In genomic region chr4:109482701-109483100, GRCm38 (mm10) we compare ENCODE assay signal across 33 mouse cellular contexts. TPM values are rescaled to one million over a fixed set of nuclear protein-coding genes. Genes with fewer than 3 reads are reported as not detected.
DNase-seq lines count a peak whose midpoint lies in the region; ATAC-seq lines count a peak whose summit lies in the region.
"Had no signal": no experiment of that assay in that cellular context is flagged by ENCODE, and none has a peak within 500 bp of the region (broad histone marks: within the 10 kb centered on the region; RNA-seq: fewer than 3 reads in every experiment).

No protein-coding gene starts in this region.

- no peak overlapping the region for H3K27ac ChIP-seq in hindbrain, embryonic 11.5 days (ENCODE audit: low read depth, low read length)
- H3K27ac ChIP-seq: embryonic facial prominence, embryonic 12.5 days; embryonic facial prominence, embryonic 15.5 days; heart, adult 2 months; heart, embryonic 10.5 days; heart, embryonic 13.5 days; hindbrain, embryonic 13.5 days; intestine, embryonic 15.5 days had no signal

- no peak overlapping the region for H3K4me2 ChIP-seq in hindbrain, embryonic 11.5 days (replicated peaks; ENCODE audit: low read depth, low read length)
- H3K4me2 ChIP-seq: embryonic facial prominence, embryonic 12.5 days; embryonic facial prominence, embryonic 15.5 days; heart, embryonic 13.5 days; hindbrain, embryonic 13.5 days; intestine, embryonic 15.5 days had no signal

- no peaks in the 10 kb centered on the region for H3K4me1 ChIP-seq in hindbrain, embryonic 11.5 days (replicated peaks; ENCODE audit: control insufficient read depth, insufficient read depth, low read length)
- H3K4me1 ChIP-seq: heart, embryonic 10.5 days; heart, embryonic 13.5 days; hindbrain, embryonic 13.5 days; intestine, embryonic 15.5 days had no signal

- H3K36me3 ChIP-seq in hindbrain, embryonic 11.5 days (ENCODE audit: control insufficient read depth, insufficient read depth, low read length), result no peaks in the 10 kb centered on the region
- H3K36me3 ChIP-seq: embryonic facial prominence, embryonic 12.5 days; embryonic facial prominence, embryonic 15.5 days; heart, embryonic 10.5 days; heart, embryonic 13.5 days; hindbrain, embryonic 13.5 days; intestine, embryonic 15.5 days had no signal

- intact Hi-C loops in heart, postnatal 10 days (cut with DNase I), result no loop called here

- H3K9ac ChIP-seq in hindbrain, embryonic 11.5 days (ENCODE audit: low read depth, low read length), result no peak overlapping the region
- H3K9ac ChIP-seq: embryonic facial prominence, embryonic 12.5 days; embryonic facial prominence, embryonic 15.5 days; heart, embryonic 13.5 days; hindbrain, embryonic 13.5 days; intestine, embryonic 15.5 days had no signal

- H3K4me3 ChIP-seq in hindbrain, embryonic 11.5 days (ENCODE audit: low read depth, low read length), result no peak overlapping the region
- H3K4me3 ChIP-seq: embryonic facial prominence, embryonic 12.5 days; embryonic facial prominence, embryonic 15.5 days; heart, adult 2 months; heart, embryonic 10.5 days; heart, embryonic 13.5 days; hindbrain, embryonic 13.5 days; intestine, embryonic 15.5 days had no signal

- WGBS in hindbrain, embryonic 11.5 days, result 92% methylated on average over 1 of the region's 1 CpGs

- no peaks in the 10 kb centered on the region for H3K27me3 ChIP-seq in hindbrain, embryonic 11.5 days (ENCODE audit: control insufficient read depth, insufficient read depth, low read length)
- H3K27me3 ChIP-seq: embryonic facial prominence, embryonic 12.5 days; embryonic facial prominence, embryonic 15.5 days; hindbrain, embryonic 13.5 days; intestine, embryonic 15.5 days had no signal

- peak; percentile 86 for DNase-seq in heart, adult 11 months
- DNase-seq in heart, postnatal 10 days, result no peak
- DNase-seq in adipocyte (ENCODE audit: low spot score), result peak; percentile 52
- DNase-seq in adrenal gland, adult 8-10 months, result peak; percentile 56
- DNase-seq in adrenal gland, postnatal 25 days, result peak; percentile 30
- no peak for DNase-seq in cerebellum, postnatal 25 days
- no peak for DNase-seq in hindbrain, embryonic 11.5 days (ENCODE audit: low spot score)
- no peak for DNase-seq in left cerebral cortex, adult 8-10 months (ENCODE audit: low spot score in 2 of 2)
- DNase-seq: cerebellum, adult 11-12 months; cerebellum, adult 9-10 months; cerebellum, postnatal 14 days; gastrocnemius, postnatal 25 days; kidney, adult 11 months had no signal

- no peaks in the 10 kb centered on the region for H3K9me3 ChIP-seq in hindbrain, embryonic 11.5 days (ENCODE audit: control insufficient read depth, low read length)
- H3K9me3 ChIP-seq: embryonic facial prominence, embryonic 12.5 days; embryonic facial prominence, embryonic 15.5 days; heart, embryonic 10.5 days; heart, embryonic 13.5 days; hindbrain, embryonic 13.5 days; intestine, embryonic 15.5 days had no signal

- ATAC-seq in hindbrain, embryonic 11.5 days (ENCODE audit: low FRiP score), result no peak
- ATAC-seq: CD4-positive, CD25-positive, alpha-beta regulatory T cell, adult 4 months; forebrain, embryonic 14.5 days; hindbrain, embryonic 16.5 days; intestine, embryonic 15.5 days had no signal

RNA-seq across cellular contexts. Expression of gene Rnf11, which starts 1.8 kb away (rescaled TPM):
- total RNA-seq in heart, postnatal 10 days (2021), result 100 to 1,000 TPM; 107 to 112 TPM
- total RNA-seq in adrenal gland, adult 8-10 months (2022), result 100 to 1,000 TPM; 126 to 211 (median 174) TPM
- 184 and 194 TPM in 2 replicates for total RNA-seq in adrenal gland, postnatal 25 days (2021)
- 56.6 and 63.9 TPM in 2 replicates for polyA plus RNA-seq in hindbrain, embryonic 11.5 days (2014; fragmentation: Nextera tagmentation; extraction: Ambion mirVana)
- total RNA-seq in left cerebral cortex, adult 8-10 months (2022), result 100 to 1,000 TPM; 180 to 209 (median 196) TPM

RNA-seq across cellular contexts. Expression of gene 4930522H14Rik, which starts 48.4 kb away (rescaled TPM):
- total RNA-seq in heart, postnatal 10 days (2021), result not detected
- total RNA-seq in adrenal gland, adult 8-10 months (2022), result not detected
- not detected in 2 replicates for total RNA-seq in adrenal gland, postnatal 25 days (2021)
- polyA plus RNA-seq in hindbrain, embryonic 11.5 days (2014; fragmentation: Nextera tagmentation; extraction: Ambion mirVana), result not detected in 2 replicates
- not detected for total RNA-seq in left cerebral cortex, adult 8-10 months (2022)
- total RNA-seq: common myeloid progenitor, adult 5-6 weeks; gastrocnemius, adult 8-10 months; gastrocnemius, postnatal 25 days; heart, adult 2 months; heart, postnatal 25 days; hematopoietic stem cell, adult 5-6 weeks; MEL had no signal
- polyA plus RNA-seq: brain, embryonic 14.5 days; C2C12; CD4-positive, CD25-positive, alpha-beta regulatory T cell, adult 4 months; embryonic facial prominence, embryonic 12.5 days; embryonic facial prominence, embryonic 15.5 days; forebrain, embryonic 11.5 days; forebrain, embryonic 14.5 days; gonadal fat pad, adult 2 months; heart, adult 2 months; heart, embryonic 10.5 days; heart, embryonic 13.5 days; heart, embryonic 16.5 days; hindbrain, embryonic 13.5 days; hindbrain, embryonic 16.5 days; intestine, embryonic 15.5 days had no signal

Comparison
In these comparisons a context has a peak if more than half of its experiments do, and no peak if none do; other contexts are left out.
1. DNase-seq: peak in heart, adult 11 months (single experiment), adipocyte (single experiment), adrenal gland, adult 8-10 months (single experiment) and adrenal gland, postnatal 25 days (single experiment); none in heart, postnatal 10 days (0 of 2), cerebellum, postnatal 25 days (0 of 2), hindbrain, embryonic 11.5 days (single experiment) and left cerebral cortex, adult 8-10 months (0 of 2).